Mouse (Mus musculus) hindbrain, embryonic 11.5 days (tissue): ENCODE measurements around the gene Slc35g3. TPM values are rescaled to one million over a fixed set of nuclear protein-coding genes. Genes with fewer than 3 reads are reported as not detected.
"Not testable (repeated sequence)": the region's sequence is repeated elsewhere in the genome, so short reads cannot be mapped to it uniquely, and the experiment has no call there.

Experiments
- ATAC-seq: fragments of 200-750 bp; cut with Nextera tagmentation; 2 replicates; pipeline ENCODE4 v1.8.0; 2017; ENCODE audit warnings: mild to moderate bottlenecking, moderate TSS enrichment, moderate library complexity; ENCODE audit not compliant: low FRiP score
- DNase-seq: peaks from one replicate; pipeline ENCODE4 v3.0.0-alpha.2; 2015; ENCODE audit warnings: low spot score
- H3K27ac ChIP-seq: fragments of 300-500 bp; sonication (generic); 2 replicates; pipeline ENCODE4 v1.5.1; 2014; ENCODE audit warnings: mild to moderate bottlenecking, low read depth, low read length
- H3K27me3 ChIP-seq: fragments of 300-500 bp; sonication (generic); 2 replicates; pipeline ENCODE4 v1.6.1; 2014; ENCODE audit warnings: mild to moderate bottlenecking, low read length, moderate library complexity, mixed read lengths; ENCODE audit not compliant: control insufficient read depth, insufficient read depth
- H3K36me3 ChIP-seq: fragments of 300-500 bp; sonication (generic); 2 replicates; pipeline ENCODE4 v1.6.1; 2014; ENCODE audit warnings: mild to moderate bottlenecking, low read length, moderate library complexity, mixed read lengths; ENCODE audit not compliant: control insufficient read depth, insufficient read depth
- H3K4me1 ChIP-seq: fragments of 300-500 bp; sonication (generic); replicated peaks from 2 replicates; pipeline ENCODE4 v1.6.1; 2014; ENCODE audit warnings: low read length, mixed read lengths; ENCODE audit not compliant: control insufficient read depth, insufficient read depth
- H3K4me2 ChIP-seq: fragments of 300-500 bp; sonication (generic); replicated peaks from 2 replicates; pipeline ENCODE4 v1.6.1; 2014; ENCODE audit warnings: mild to moderate bottlenecking, low read depth, low read length
- H3K4me3 ChIP-seq: fragments of 300-500 bp; sonication (generic); 2 replicates; pipeline ENCODE4 v1.5.1; 2014; ENCODE audit warnings: low read depth, low read length
- H3K9ac ChIP-seq: fragments of 300-500 bp; sonication (generic); 2 replicates; pipeline ENCODE4 v1.6.1; 2014; ENCODE audit warnings: low read depth, low read length
- H3K9me3 ChIP-seq: fragments of 300-500 bp; sonication (generic); 2 replicates; pipeline ENCODE4 v1.6.1; 2016; ENCODE audit warnings: low read length; ENCODE audit not compliant: control insufficient read depth
- WGBS: fragments of 180-500 bp; shearing (Covaris S2); extraction: QIAGEN DNeasy Blood & Tissue Kit; methylation state at CpG from one replicate; pipeline ENCODE4 v1.1.7; 2014; 5-methylcytosine and 5-hydroxymethylcytosine counted together
- polyA plus RNA-seq: library from polyadenylated mRNA; unstranded; fragments of >200 nt; fragmentation: Nextera tagmentation; extraction: Ambion mirVana; gene quantifications from 2 replicates; pipeline ENCODE4 v1.2.1, GENCODE M21; 2014

Slc35g3 gene
- polyA plus RNA-seq, 1 experiment from 2014 or later: 0.57 TPM

DNA sequence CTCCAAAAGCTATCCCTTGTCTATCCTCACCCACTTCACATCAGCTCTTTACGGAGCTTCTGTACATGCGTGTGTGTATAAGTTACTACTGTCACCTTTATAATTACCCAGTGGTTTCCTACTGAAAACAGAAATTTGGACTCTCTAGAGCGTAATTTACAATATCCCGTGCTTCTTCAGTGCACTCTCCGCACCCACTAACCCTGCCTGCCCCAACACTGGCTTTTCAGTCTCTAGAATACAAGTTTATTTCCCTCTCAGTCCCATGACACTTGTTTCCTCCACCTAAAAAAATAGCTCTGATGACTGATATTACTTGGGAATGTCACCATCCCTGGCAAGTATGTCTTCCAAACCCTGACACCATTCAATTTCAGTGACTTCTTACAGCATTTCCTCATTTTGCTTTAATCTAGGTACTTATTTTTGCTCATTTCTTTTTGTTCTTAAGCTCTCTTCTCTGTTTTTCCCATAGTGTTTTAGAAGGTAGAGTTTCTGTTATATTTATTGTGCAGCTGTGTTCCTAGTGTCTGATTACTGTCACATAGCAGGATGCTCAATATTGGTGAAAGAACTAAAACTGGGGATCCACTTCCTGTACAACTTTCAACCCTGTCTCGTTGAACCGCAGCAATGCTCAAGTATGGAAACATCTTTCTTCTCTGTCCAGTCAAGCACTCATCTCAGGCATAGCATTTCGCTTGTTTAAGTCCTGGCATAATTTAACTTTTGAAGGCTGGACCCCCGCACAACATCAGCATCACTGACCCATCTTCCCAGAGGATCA, 4.3 kb downstream of the Slc35g3 start:
- Histone ChIP-seq H3K27me3 (no peaks in the 10 kb centered on the region), H3K9me3 (no peaks in the 10 kb centered on the region), H3K36me3 (no peaks in the 10 kb centered on the region), H3K27ac (peak overlapping the region; percentile 96), H3K9ac (peak overlapping the region; percentile 82), H3K4me2 (peak overlapping the region; percentile 65), H3K4me3 (peak overlapping the region; percentile 67), H3K4me1 (peaks cover 10% of the 10 kb centered on the region)
- 47% methylated on average over 9 of the region's 9 CpGs for WGBS
- ATAC-seq (no peak), DNase-seq (no peak)

DNA sequence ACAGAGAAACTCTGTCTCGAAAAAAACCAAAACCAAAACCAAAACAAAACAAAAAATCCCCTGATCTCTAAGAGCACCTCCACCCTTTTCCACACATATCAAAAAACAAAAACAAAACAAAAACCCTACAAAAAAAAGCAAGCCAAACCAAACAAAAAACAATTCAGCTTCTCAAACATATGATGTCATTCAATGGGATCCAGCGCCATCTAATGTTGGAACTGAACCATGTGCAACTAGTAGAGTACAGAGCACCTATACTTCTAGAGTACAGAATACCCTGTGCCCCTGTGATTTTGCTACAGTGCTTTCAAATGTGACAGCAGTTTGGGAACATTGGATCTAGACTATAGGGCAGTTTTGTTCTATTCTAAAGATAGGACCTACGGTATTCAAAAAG, 7.1 kb downstream of the Slc35g3 start:
- DNase-seq: peak; percentile 59
- H3K4me2 ChIP-seq: no peak overlapping the region

DNA sequence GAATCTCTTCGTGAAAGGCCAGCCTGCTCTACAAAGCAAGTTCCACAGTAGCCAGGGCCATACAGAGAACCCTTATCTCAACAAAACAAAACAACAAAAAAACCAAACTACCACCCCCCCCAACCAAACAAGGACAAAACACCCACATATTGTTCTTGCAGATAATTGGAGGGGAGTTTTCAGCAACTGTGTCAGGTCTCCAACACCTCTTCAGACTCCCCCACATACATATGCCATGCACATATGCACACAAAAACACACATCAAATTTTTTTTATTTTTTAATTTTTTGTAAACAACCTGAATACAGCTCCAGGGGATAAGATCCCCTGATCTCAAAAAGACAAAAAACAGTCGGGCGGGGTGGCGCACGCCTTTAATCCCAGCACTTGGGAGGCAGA, 7.5 kb downstream of the Slc35g3 start:
- Histone ChIP-seq H3K4me1 (0 out of 2 replicates have a peak, but pooled peaks cover 2% of the 10 kb centered on the region), H3K36me3 (no peaks in the 10 kb centered on the region), H3K4me2 (no peak overlapping the region), H3K27me3 (no peaks in the 10 kb centered on the region), H3K27ac (no peak overlapping the region), H3K9me3 (no peaks in the 10 kb centered on the region), H3K9ac (no peak overlapping the region), H3K4me3 (no peak overlapping the region)
- ATAC-seq (no peak), DNase-seq (no peak)
- 90% methylated on average over 5 of the region's 5 CpGs for WGBS

More for the DNA sequence above, 7.1 kb downstream of the Slc35g3 start:
- ATAC-seq: no peak
- H3K36me3 ChIP-seq: no peaks in the 10 kb centered on the region
- H3K4me1 ChIP-seq: peaks cover 2% of the 10 kb centered on the region; the same call in 1 of the 2 replicates
- no peaks in the 10 kb centered on the region for H3K27me3 ChIP-seq
- WGBS: 63% methylated on average over 3 of the region's 3 CpGs
- H3K4me3 ChIP-seq: no peak overlapping the region
- no peak overlapping the region for H3K27ac ChIP-seq
- no peaks in the 10 kb centered on the region for H3K9me3 ChIP-seq
- H3K9ac ChIP-seq: no peak overlapping the region

- Histone ChIP-seq H3K36me3 (no peaks in the 10 kb centered on the region), H3K9ac (no peak overlapping the region), H3K27ac (no peak overlapping the region), H3K4me2 (no peak overlapping the region), H3K9me3 (no peaks in the 10 kb centered on the region), H3K4me1 (0 out of 2 replicates have a peak, but pooled peaks cover 2% of the 10 kb centered on the region), H3K4me3 (no peak overlapping the region), H3K27me3 (no peaks in the 10 kb centered on the region)
- ATAC-seq (no peak), DNase-seq (no peak)
Measured at GRCm38 (mm10) chr11:69752686-69753085, 9.1 kb downstream of the Slc35g3 start.

GRCm38 (mm10) chr11:69751635-69752034, 10.1 kb downstream of the Slc35g3 start:
- no peak overlapping the region for H3K4me2 ChIP-seq
- H3K36me3 ChIP-seq: peaks cover 4% of the 10 kb centered on the region; the same call in 1 of the 2 replicates
- H3K9ac ChIP-seq: no peak overlapping the region
- DNase-seq (no peak), ATAC-seq (no peak)
- H3K4me1 ChIP-seq: 0 out of 2 replicates have a peak, but pooled peaks cover 2% of the 10 kb centered on the region
- no peaks in the 10 kb centered on the region for H3K27me3 ChIP-seq
- H3K27ac ChIP-seq: no peak overlapping the region
- H3K4me3 ChIP-seq: no peak overlapping the region
- WGBS: 83% methylated on average over 3 of the region's 3 CpGs
- H3K9me3 ChIP-seq: no peaks in the 10 kb centered on the region

DNA sequence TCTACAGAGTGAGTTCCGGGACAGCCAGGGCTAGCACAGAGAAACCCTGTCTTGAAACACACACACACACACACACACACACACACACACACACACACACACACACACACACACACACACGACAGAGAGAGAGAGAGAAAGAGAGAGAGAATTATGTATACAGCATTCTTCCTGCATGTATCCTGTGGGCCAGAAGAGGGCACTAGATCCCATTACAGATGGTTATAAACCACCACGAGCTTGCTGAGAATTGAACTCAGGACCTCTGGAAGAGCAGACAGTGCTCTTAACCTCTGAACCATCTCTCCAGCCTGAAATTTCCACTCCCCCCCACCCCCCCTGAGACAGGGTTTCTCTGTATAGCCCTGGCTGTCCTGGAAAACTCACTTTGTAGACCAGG, 30.4 kb downstream of the Slc35g3 start:
- H3K4me2 ChIP-seq, H3K4me1 ChIP-seq, DNase-seq, H3K4me3 ChIP-seq, H3K27ac ChIP-seq, ATAC-seq, H3K9ac ChIP-seq, H3K9me3 ChIP-seq, H3K27me3 ChIP-seq: not testable (repeated sequence)
- 79% methylated on average over 2 of the region's 3 CpGs for WGBS
- peaks cover 14% of the 10 kb centered on the region for H3K36me3 ChIP-seq

DNA sequence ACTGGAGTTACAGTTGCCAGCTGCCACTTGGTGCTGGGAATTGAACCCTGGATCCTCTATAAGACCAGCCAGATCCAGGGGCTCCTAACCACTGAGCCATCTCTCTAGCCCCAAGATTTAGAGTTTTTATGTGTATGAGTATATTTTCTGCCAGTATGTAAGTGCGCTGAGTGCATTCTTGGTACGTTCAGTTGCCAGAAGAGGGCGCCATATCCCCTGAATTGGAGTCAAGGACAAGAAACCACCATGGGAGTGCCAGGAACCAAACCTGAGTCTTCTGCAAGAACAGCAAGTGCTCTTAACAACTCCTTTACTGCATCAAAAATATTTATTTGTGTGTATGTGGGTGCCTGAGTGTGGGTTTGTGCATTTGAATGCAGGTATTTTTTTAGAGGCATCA, 32.7 kb downstream of the Slc35g3 start:
- WGBS: 15% methylated on average over 3 of the region's 3 CpGs
- Histone ChIP-seq H3K36me3 (no peaks in the 10 kb centered on the region), H3K4me2 (no peak overlapping the region), H3K4me3 (no peak overlapping the region), H3K27ac (no peak overlapping the region), H3K27me3 (no peaks in the 10 kb centered on the region), H3K9me3 (no peaks in the 10 kb centered on the region), H3K9ac (no peak overlapping the region), H3K4me1 (no peaks in the 10 kb centered on the region)
- DNase-seq: peak; percentile 71
- ATAC-seq: no peak

DNA sequence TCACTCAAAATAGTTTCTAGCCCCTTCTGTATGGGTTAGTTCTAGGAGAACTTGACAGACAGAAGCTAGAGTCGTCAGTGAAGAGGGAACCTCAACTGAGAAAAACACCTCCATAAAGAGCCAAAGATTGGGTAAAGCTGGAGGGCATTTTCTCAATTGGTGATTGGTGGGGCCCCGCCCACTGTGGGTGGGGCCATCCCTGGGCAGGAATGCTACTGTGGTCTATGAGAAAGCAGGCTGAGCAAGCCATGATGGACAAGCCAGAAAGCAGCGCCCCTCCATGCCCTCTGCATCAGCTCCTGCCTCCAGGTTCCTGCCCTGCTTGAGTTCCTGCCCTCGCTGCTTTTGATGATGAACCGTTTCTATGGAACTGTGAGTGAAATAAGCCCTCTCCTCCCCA, 35.8 kb downstream of the Slc35g3 start:
- no peaks in the 10 kb centered on the region for H3K27me3 ChIP-seq
- ATAC-seq: no peak
- 40% methylated on average over 5 of the region's 5 CpGs for WGBS

DNA sequence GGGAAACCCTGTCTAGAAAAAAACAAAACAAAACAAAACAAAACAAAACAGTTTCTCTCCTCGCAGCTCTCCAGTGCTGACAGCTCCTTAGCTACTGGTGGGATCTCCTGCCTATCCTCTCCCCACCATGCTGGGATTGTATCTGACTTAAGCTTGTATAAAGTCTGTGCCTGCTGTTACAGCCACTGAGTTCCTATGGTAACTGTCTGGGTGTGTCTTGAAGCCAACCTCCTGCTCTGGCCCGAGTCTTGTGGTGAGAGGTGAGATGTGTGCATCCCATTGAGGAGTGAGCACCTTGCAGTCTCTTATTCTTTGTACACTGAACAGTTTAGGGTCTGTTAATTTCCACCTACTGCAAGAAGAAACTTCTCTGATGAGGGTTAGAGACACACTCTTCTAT, 38.7 kb downstream of the Slc35g3 start:
- H3K4me2 ChIP-seq: no peak overlapping the region
- H3K27me3 ChIP-seq: no peaks in the 10 kb centered on the region
- WGBS: 58% methylated on average over 2 of the region's 2 CpGs
- no peak overlapping the region for H3K27ac ChIP-seq
- H3K9ac ChIP-seq: no peak overlapping the region
- H3K4me3 ChIP-seq: no peak overlapping the region
- H3K36me3 ChIP-seq: no peaks in the 10 kb centered on the region
- ATAC-seq: no peak
- DNase-seq: no peak
- no peaks in the 10 kb centered on the region for H3K9me3 ChIP-seq
- H3K4me1 ChIP-seq: no peaks in the 10 kb centered on the region

More for the DNA sequence above, 35.8 kb downstream of the Slc35g3 start:
- Histone ChIP-seq H3K9me3 (no peaks in the 10 kb centered on the region), H3K27ac (no peak overlapping the region), H3K36me3 (no peaks in the 10 kb centered on the region), H3K4me2 (no peak overlapping the region), H3K4me1 (no peaks in the 10 kb centered on the region), H3K4me3 (no peak overlapping the region), H3K9ac (no peak overlapping the region)
- no peak for DNase-seq
